Mouse (Mus musculus) forebrain, embryonic 16.5 days (tissue): ENCODE measurements around the gene Ins2. TPM values are rescaled to one million over a fixed set of nuclear protein-coding genes. Genes with fewer than 3 reads are reported as not detected.

Source experiments
- ATAC-seq: fragments of 200-750 bp; cut with Nextera tagmentation; 2 replicates; pipeline ENCODE4 v1.8.0; 2017; ENCODE audit warnings: mild to moderate bottlenecking, moderate library complexity
- H3K27ac ChIP-seq: fragments of 300-500 bp; sonication (generic); 2 replicates; pipeline ENCODE4 v1.5.1; 2014; ENCODE audit warnings: low read length, control low read depth
- H3K27me3 ChIP-seq: fragments of 300-500 bp; sonication (generic); replicated peaks from 2 replicates; pipeline ENCODE4 v1.6.1; 2014; ENCODE audit warnings: low read length; ENCODE audit not compliant: control insufficient read depth, insufficient read depth
- H3K36me3 ChIP-seq: fragments of 300-500 bp; sonication (generic); 2 replicates; pipeline ENCODE4 v1.6.1; 2014; ENCODE audit not compliant: control insufficient read depth, insufficient read depth
- H3K4me1 ChIP-seq: fragments of 300-500 bp; sonication (generic); replicated peaks from 2 replicates; pipeline ENCODE4 v1.6.1; 2014; ENCODE audit warnings: low read length; ENCODE audit not compliant: control insufficient read depth, insufficient read depth
- H3K4me2 ChIP-seq: fragments of 300-500 bp; sonication (generic); 2 replicates; pipeline ENCODE4 v1.6.1; 2014; ENCODE audit warnings: mild to moderate bottlenecking, low read length, control low read depth
- H3K4me3 ChIP-seq: fragments of 300-500 bp; sonication (generic); replicated peaks from 2 replicates; pipeline ENCODE4 v1.5.1; 2014; ENCODE audit warnings: mild to moderate bottlenecking, low read length, control low read depth
- H3K9ac ChIP-seq: fragments of 300-500 bp; sonication (generic); replicated peaks from 2 replicates; pipeline ENCODE4 v1.6.1; 2014; ENCODE audit warnings: low read depth, low read length, control low read depth
- H3K9me3 ChIP-seq: fragments of 300-500 bp; sonication (generic); 2 replicates; pipeline ENCODE4 v1.6.1; 2016; ENCODE audit warnings: low read length; ENCODE audit not compliant: control insufficient read depth
- WGBS: fragments of 180-500 bp; shearing (Covaris S2); extraction: QIAGEN DNeasy Blood & Tissue Kit; methylation state at CpG from one replicate; pipeline ENCODE4 v1.1.7; 2014; 5-methylcytosine and 5-hydroxymethylcytosine counted together
- microRNA counts: library from miRNA; unstranded; fragments of <30 nt; microRNA quantifications from one replicate; lab custom pipeline; 2016
- microRNA-seq: library from miRNA; unstranded; fragments of <30 nt; microRNA quantifications from one replicate; pipeline ENCODE4, GENCODE M21; 2017
- polyA plus RNA-seq: library from polyadenylated mRNA; unstranded; fragments of >200 nt; fragmentation: Nextera tagmentation; extraction: Ambion mirVana; gene quantifications from 2 replicates; pipeline ENCODE4 v1.2.1, GENCODE M21; 2015

The Ins2 gene
- polyA plus RNA-seq, 1 experiment from 2014 or later = 1.3 TPM

DNA sequence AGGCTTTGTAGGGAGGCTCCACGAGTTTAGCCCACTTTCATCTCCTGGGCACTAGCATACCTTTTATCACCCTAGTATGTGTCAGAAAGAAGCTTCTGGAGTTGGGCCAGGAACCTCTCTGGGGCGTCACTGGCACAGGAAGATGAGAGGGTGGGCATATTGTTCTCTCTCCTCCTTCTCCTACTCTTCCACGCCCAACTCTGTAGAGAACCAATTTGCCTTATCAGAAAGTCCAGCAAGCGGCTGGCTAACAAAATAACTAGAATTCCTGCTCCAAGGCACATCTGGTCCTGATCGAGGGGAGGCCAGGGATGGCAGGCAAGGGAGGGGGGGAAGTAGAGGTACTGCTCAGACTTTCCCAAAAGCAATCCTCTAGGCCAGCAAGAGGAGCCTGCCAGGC is 98.1 kb downstream of the Ins2 start:
- no peak for ATAC-seq
- no peak overlapping the region for H3K9ac ChIP-seq
- WGBS = 54% methylated on average over 5 of the region's 5 CpGs

GRCm38 (mm10) chr7:142636178-142636577 is 107.0 kb downstream of the Ins2 start:
- ATAC-seq = no peak
- Histone ChIP-seq H3K9me3 (no peaks in the 10 kb centered on the region), H3K27me3 (no peaks in the 10 kb centered on the region), H3K4me3 (no peak overlapping the region), H3K4me1 (no peaks in the 10 kb centered on the region), H3K4me2 (no peak overlapping the region), H3K27ac (no peak overlapping the region), H3K36me3 (no peaks in the 10 kb centered on the region), H3K9ac (no peak overlapping the region)

More for the DNA sequence above, 98.1 kb downstream of the Ins2 start:
- H3K27me3 ChIP-seq = no peaks in the 10 kb centered on the region
- H3K36me3 ChIP-seq = no peaks in the 10 kb centered on the region
- no peak overlapping the region for H3K4me3 ChIP-seq
- H3K9me3 ChIP-seq = no peaks in the 10 kb centered on the region
- no peak overlapping the region for H3K27ac ChIP-seq
- H3K4me2 ChIP-seq = no peak overlapping the region
- no peaks in the 10 kb centered on the region for H3K4me1 ChIP-seq

GRCm38 (mm10) chr7:142630691-142631090 is 112.5 kb downstream of the Ins2 start:
- 68% methylated on average over 10 of the region's 10 CpGs for WGBS
- Histone ChIP-seq H3K27me3 (no peaks in the 10 kb centered on the region), H3K9ac (no peak overlapping the region), H3K4me1 (no peaks in the 10 kb centered on the region), H3K9me3 (no peaks in the 10 kb centered on the region), H3K4me2 (no peak overlapping the region), H3K27ac (no peak overlapping the region), H3K4me3 (no peak overlapping the region), H3K36me3 (no peaks in the 10 kb centered on the region)
- ATAC-seq = no peak

- 83% methylated on average over 6 of the region's 6 CpGs for WGBS
- Histone ChIP-seq H3K27me3 (no peaks in the 10 kb centered on the region), H3K4me3 (no peak overlapping the region)
Observed at GRCm38 (mm10) chr7:142629806-142630205, 113.4 kb downstream of the Ins2 start.

More at GRCm38 (mm10) chr7:142629806-142630205, 113.4 kb downstream of the Ins2 start:
- Histone ChIP-seq H3K4me2 (no peak overlapping the region), H3K9me3 (no peaks in the 10 kb centered on the region), H3K27ac (no peak overlapping the region), H3K9ac (no peak overlapping the region), H3K4me1 (no peaks in the 10 kb centered on the region), H3K36me3 (no peaks in the 10 kb centered on the region)
- no peak for ATAC-seq

MicroRNA genes within 50 kb of the gene (microRNA counts, 519-probe panel; counts per million panel counts)
- microRNA mmu-miR-483 (lab: Ali Mortazavi, UCI) = 2,043 counts per million, percentile 32 among the panel's probes with 10 or more counts

Small RNAs within 50 kb of the gene (microRNA-seq; reads per million reads assigned to microRNA genes)
- gene Mir483 = 64.6 reads per million, percentile 48 among the genes with 10 or more reads in this experiment

Other genes with a start within 250 kb of the Ins2 start
- gene Tnnt3, start 244.5 kb downstream of the Ins2 start, polyA plus RNA-seq = 0.73 and 1.2 TPM in 2 replicates
- 16.0 and 23.0 TPM in 2 replicates for gene Mrpl23, start 210.7 kb downstream of the Ins2 start, polyA plus RNA-seq
- 64.3 and 95.2 TPM in 2 replicates for gene Igf2, start 76.6 kb downstream of the Ins2 start, polyA plus RNA-seq
- not detected in 2 replicates for gene Gm49394, start 73.4 kb downstream of the Ins2 start, polyA plus RNA-seq
- gene Th, start 187.7 kb upstream of the Ins2 start, polyA plus RNA-seq = 6.4 TPM in 2 replicates
- 0.40 and 0.98 TPM in 2 replicates for gene Ascl2, start 225.9 kb upstream of the Ins2 start, polyA plus RNA-seq